ENCODE assay signal across 8 mouse cellular contexts in the genomic region with DNA sequence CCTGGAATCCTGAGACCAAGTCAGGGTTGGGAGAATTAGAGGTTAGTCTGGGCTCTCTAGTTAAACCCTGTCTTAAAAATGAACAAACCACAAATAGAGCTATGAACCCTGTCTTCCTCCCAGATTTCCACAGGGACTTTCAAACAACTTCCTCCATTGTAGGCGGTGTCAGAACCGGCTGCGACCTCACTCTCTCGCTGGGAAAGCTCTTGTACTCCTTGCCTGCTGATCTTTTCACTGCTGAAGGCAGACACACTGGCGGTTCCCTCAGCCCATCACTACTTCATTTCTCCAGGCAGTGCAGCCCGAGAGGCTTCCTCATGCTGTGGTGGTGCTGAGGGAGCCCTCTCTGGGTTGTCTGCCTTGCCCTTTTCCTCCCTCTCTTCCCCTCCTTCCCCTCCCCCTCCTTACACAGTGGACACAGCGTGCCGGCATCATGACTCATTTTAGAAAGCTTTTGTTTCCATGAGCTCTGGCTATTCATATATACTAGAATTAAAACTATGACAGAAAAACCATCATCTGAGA. TPM values are rescaled to one million over a fixed set of nuclear protein-coding genes. Genes with fewer than 3 reads are reported as not detected.
DNase-seq lines count a peak whose midpoint lies in the region; ATAC-seq lines count a peak whose summit lies in the region.

No protein-coding gene starts in this region.

- H3K4me1 ChIP-seq in limb, embryonic 11.5 days (ENCODE audit: control insufficient read depth, insufficient read depth, low read length) = 0 out of 2 replicates have a peak, but pooled peaks cover 5% of the 10 kb centered on the region
- H3K4me1 ChIP-seq in midbrain, embryonic 11.5 days (ENCODE audit: control insufficient read depth, insufficient read depth, low read length) = peaks cover 7% of the 10 kb centered on the region

- ATAC-seq in hematopoietic stem cell, adult 5-6 weeks (replicated peaks in 1 of 2; ENCODE audit: insufficient read depth in 1 of 2, low FRiP score in 2 of 2, low TSS enrichment in 1 of 2, low read depth in 1 of 2, poor library complexity in 2 of 2, severe bottlenecking in 2 of 2) = peak; percentile 12 to 23
- 0 out of 2 replicates have a peak, but pooled peaks have one; percentile 23 for ATAC-seq in limb, embryonic 11.5 days (ENCODE audit: insufficient number of reproducible peaks, low FRiP score, low TSS enrichment, low read depth)
- ATAC-seq in midbrain, embryonic 11.5 days (ENCODE audit: low FRiP score) = peak; percentile 72

- no peaks in the 10 kb centered on the region for H3K27me3 ChIP-seq in limb, embryonic 11.5 days (ENCODE audit: control insufficient read depth, insufficient read depth, low read length)
- no peaks in the 10 kb centered on the region for H3K27me3 ChIP-seq in midbrain, embryonic 11.5 days (ENCODE audit: control insufficient read depth, insufficient read depth, low read length)

- no peak overlapping the region for H3K9ac ChIP-seq in limb, embryonic 11.5 days (ENCODE audit: low read length)
- peak overlapping the region; percentile 40; the same call in 1 of the 2 replicates for H3K9ac ChIP-seq in midbrain, embryonic 11.5 days (ENCODE audit: low read length)

- peak overlapping the region; percentile 15; the same call in 1 of the 2 replicates for H3K4me2 ChIP-seq in limb, embryonic 11.5 days (ENCODE audit: low read depth, severe bottlenecking)
- peak overlapping the region; percentile 60 for H3K4me2 ChIP-seq in midbrain, embryonic 11.5 days

- no peak overlapping the region for H3K4me3 ChIP-seq in limb, embryonic 11.5 days (ENCODE audit: low read depth, low read length)
- H3K4me3 ChIP-seq in midbrain, embryonic 11.5 days (ENCODE audit: low read depth, low read length) = no peak overlapping the region

- peak; percentile 56 to 60 for DNase-seq in B cell, adult 2 months
- DNase-seq in ZHBTc4 (ENCODE audit: low read depth, low spot score) = peak; percentile 47
- peak; percentile 38 for DNase-seq in fibroblast of lung, adult 2 months (ENCODE audit: low read depth)
- peak; percentile 46 for DNase-seq in limb, embryonic 11.5 days (ENCODE audit: low spot score)
- DNase-seq in midbrain, embryonic 11.5 days (ENCODE audit: low spot score, missing footprints) = peak; percentile 89
- peak; percentile 40 for DNase-seq in thymus, postnatal 14 days
- DNase-seq in cerebellum, adult 11 months = no peak

- H3K27ac ChIP-seq in limb, embryonic 11.5 days (replicated peaks; ENCODE audit: low read depth, low read length) = no peak overlapping the region
- H3K27ac ChIP-seq in midbrain, embryonic 11.5 days (ENCODE audit: low read depth, low read length) = no peak overlapping the region

- H3K36me3 ChIP-seq in limb, embryonic 11.5 days (ENCODE audit: control insufficient read depth, insufficient read depth, low read length) = no peaks in the 10 kb centered on the region
- no peaks in the 10 kb centered on the region for H3K36me3 ChIP-seq in midbrain, embryonic 11.5 days (ENCODE audit: control insufficient read depth, insufficient read depth, low read length)

- H3K9me3 ChIP-seq in limb, embryonic 11.5 days (ENCODE audit: control insufficient read depth, low read length) = no peaks in the 10 kb centered on the region
- no peaks in the 10 kb centered on the region for H3K9me3 ChIP-seq in midbrain, embryonic 11.5 days (ENCODE audit: control insufficient read depth, low read length)

- 6% methylated on average over 8 of the region's 8 CpGs for WGBS in limb, embryonic 11.5 days
- WGBS in midbrain, embryonic 11.5 days = 4% methylated on average over 8 of the region's 8 CpGs

RNA-seq across cellular contexts. Expression of a gene that starts 32.8 kb away (rescaled TPM):
- not detected in 2 replicates for total RNA-seq in hematopoietic stem cell, adult 5-6 weeks (2017)
- 1.5 and 1.6 TPM in 2 replicates for polyA plus RNA-seq in limb, embryonic 11.5 days (2014; fragmentation: Nextera tagmentation; extraction: Ambion mirVana)
- 0.53 TPM in 1 of 2 replicates, not detected in the other for polyA plus RNA-seq in midbrain, embryonic 11.5 days (2014; fragmentation: Nextera tagmentation; extraction: Ambion mirVana)

RNA-seq across cellular contexts. Expression of a gene that starts 35.9 kb away (rescaled TPM):
- total RNA-seq in hematopoietic stem cell, adult 5-6 weeks (2017) = 0.89 and 3.2 TPM in 2 replicates
- 0.71 TPM in 1 of 2 replicates, not detected in the other for polyA plus RNA-seq in limb, embryonic 11.5 days (2014; fragmentation: Nextera tagmentation; extraction: Ambion mirVana)
- polyA plus RNA-seq in midbrain, embryonic 11.5 days (2014; fragmentation: Nextera tagmentation; extraction: Ambion mirVana) = not detected in 2 replicates

Comparison
In these comparisons a context has a peak if more than half of its experiments do, and no peak if none do; other contexts are left out.
1. ATAC-seq: peak in every context shown above with its lines; median percentile 72 in midbrain, embryonic 11.5 days; 23 in limb, embryonic 11.5 days; 18 in hematopoietic stem cell, adult 5-6 weeks.